Mouse (Mus musculus) midbrain, postnatal 0 days (tissue): ENCODE measurements around the gene Kif26a. TPM values are rescaled to one million over a fixed set of nuclear protein-coding genes. Genes with fewer than 3 reads are reported as not detected.

ENCODE experiments used
- ATAC-seq: fragments of 200-750 bp; cut with Nextera tagmentation; 2 replicates; pipeline ENCODE4 v1.8.0; 2017; ENCODE audit warnings: moderate number of reproducible peaks, mild to moderate bottlenecking, moderate TSS enrichment, moderate library complexity; ENCODE audit not compliant: low FRiP score
- DNase-seq: peaks from one replicate; pipeline ENCODE4 v3.0.0-alpha.2; 2015; ENCODE audit warnings: low spot score
- H3K27ac ChIP-seq: fragments of 300-500 bp; sonication (generic); 2 replicates; pipeline ENCODE4 v1.5.1; 2014; ENCODE audit warnings: low read depth, mild to moderate bottlenecking, low read length, mixed read lengths
- H3K27me3 ChIP-seq: fragments of 300-500 bp; sonication (generic); 2 replicates; pipeline ENCODE4 v1.6.1; 2014; ENCODE audit warnings: low read length, control low read depth, mixed read lengths; ENCODE audit not compliant: insufficient read depth
- H3K36me3 ChIP-seq: fragments of 300-500 bp; sonication (generic); 2 replicates; pipeline ENCODE4 v1.6.1; 2014; ENCODE audit warnings: low read length, control low read depth, mixed read lengths; ENCODE audit not compliant: insufficient read depth
- H3K4me1 ChIP-seq: fragments of 300-500 bp; sonication (generic); 2 replicates; pipeline ENCODE4 v1.6.1; 2014; ENCODE audit warnings: mild to moderate bottlenecking, control low read depth, antibody characterized with exemption, low read length, mixed read lengths; ENCODE audit not compliant: insufficient read depth
- H3K4me2 ChIP-seq: fragments of 300-500 bp; sonication (generic); 2 replicates; pipeline ENCODE4 v1.6.1; 2014; ENCODE audit warnings: low read depth, mild to moderate bottlenecking, low read length, mixed read lengths; ENCODE audit not compliant: poor library complexity, severe bottlenecking
- H3K4me3 ChIP-seq: fragments of 300-500 bp; sonication (generic); 2 replicates; pipeline ENCODE4 v1.5.1; 2014; ENCODE audit warnings: low read depth, mild to moderate bottlenecking, low read length, moderate library complexity
- H3K9ac ChIP-seq: fragments of 300-500 bp; sonication (generic); replicated peaks from 2 replicates; pipeline ENCODE4 v1.6.1; 2014; ENCODE audit warnings: mild to moderate bottlenecking, low read length, moderate library complexity, mixed read lengths; ENCODE audit not compliant: poor library complexity, severe bottlenecking
- H3K9me3 ChIP-seq: fragments of 300-500 bp; sonication (generic); 2 replicates; pipeline ENCODE4 v1.6.1; 2016; ENCODE audit warnings: low read length, control low read depth
- CTCF ChIP-seq: IDR thresholded peaks from 2 replicates; pipeline ENCODE4 v1.5.1; 2016; ENCODE audit warnings: antibody characterized with exemption, mild to moderate bottlenecking
- WGBS: fragments of 180-500 bp; shearing (Covaris S2); extraction: QIAGEN DNeasy Blood & Tissue Kit; methylation state at CpG from one replicate; pipeline ENCODE4 v1.1.7; 2014; 5-methylcytosine and 5-hydroxymethylcytosine counted together
- polyA plus RNA-seq: library from polyadenylated mRNA; unstranded; fragments of >200 nt; fragmentation: Nextera tagmentation; extraction: Ambion mirVana; gene quantifications from 2 replicates; pipeline ENCODE4 v1.2.1, GENCODE M21; 2015
- total RNA-seq: library from RNA; depleted of rRNA; stranded (reverse); fragments of >200 nt; gene quantifications from 2 replicates; pipeline ENCODE4 v1.2.3, GENCODE M21; 2014

Kif26a gene
- total and polyA plus RNA-seq, 2 experiments from 2014 or later: 2.4 to 26.5 TPM

DNA sequence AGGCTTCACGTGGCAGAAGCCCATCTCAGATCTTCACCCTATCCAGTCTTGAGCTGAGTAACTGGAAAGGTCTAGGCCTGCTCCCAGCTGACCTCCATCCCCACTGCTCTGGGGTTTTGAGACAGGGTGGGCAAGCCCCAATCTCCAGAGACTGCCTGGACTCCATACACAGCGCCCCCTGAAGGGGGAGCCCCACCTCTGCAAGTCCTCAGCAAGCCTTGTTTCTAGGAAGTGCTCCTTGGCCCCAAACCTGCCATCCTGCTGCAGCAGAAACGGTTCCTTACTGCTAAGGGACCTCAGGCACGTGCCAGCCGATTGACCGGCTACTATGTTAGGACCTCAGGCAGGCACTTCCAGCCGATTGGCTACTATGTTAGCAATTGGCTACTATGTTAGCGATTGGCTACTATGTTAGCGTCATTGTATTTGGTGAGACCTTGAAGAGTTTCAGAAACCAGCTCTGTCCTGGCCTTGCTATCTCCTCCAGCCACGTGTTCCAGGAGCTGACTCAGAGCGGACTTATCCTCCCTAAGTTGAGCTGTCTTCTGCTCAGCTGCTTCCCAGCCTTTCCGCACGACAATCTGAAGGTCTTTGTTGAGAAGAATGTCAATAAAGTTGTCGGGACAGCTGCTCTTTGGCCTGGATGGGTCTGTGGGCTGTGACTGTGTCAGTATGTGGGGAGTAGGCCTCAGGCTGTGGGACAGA is 18.9 kb upstream of the Kif26a start:
- 59% methylated on average over 14 of the region's 14 CpGs for WGBS
- no peak for ATAC-seq

DNA sequence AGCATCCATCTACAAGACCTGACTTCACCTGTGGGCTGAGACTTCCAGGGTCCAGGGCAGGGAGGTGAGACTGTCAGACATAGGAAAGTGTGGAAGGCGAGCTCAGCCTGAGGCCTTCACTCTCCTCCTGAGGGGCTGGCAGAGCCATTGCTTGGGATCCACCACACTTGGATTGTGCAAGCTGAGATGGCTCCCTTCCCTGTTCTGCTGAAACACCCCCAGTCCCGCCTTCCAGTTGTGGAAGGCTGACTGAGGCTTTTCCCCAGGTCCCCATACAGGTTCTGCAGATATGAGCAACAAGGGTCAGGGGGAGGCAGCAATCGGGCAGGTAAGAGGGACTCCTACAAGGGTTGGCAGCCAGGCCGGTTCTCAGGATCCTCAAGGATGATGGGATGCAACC is 17.5 kb upstream of the Kif26a start:
- Histone ChIP-seq H3K36me3 (no peaks in the 10 kb centered on the region), H3K9me3 (no peaks in the 10 kb centered on the region), H3K27me3 (peaks cover 24% of the 10 kb centered on the region), H3K4me3 (no peak overlapping the region), H3K4me2 (no peak overlapping the region), H3K27ac (no peak overlapping the region), H3K4me1 (no peaks in the 10 kb centered on the region), H3K9ac (no peak overlapping the region)
- ATAC-seq (no peak), DNase-seq (no peak)
- WGBS: 92% methylated on average over 4 of the region's 4 CpGs
- no peak for TF ChIP-seq CTCF

More for the DNA sequence above, 18.9 kb upstream of the Kif26a start:
- no peaks in the 10 kb centered on the region for H3K36me3 ChIP-seq
- no peaks in the 10 kb centered on the region for H3K4me1 ChIP-seq
- no peak overlapping the region for H3K4me2 ChIP-seq
- peak; percentile 13 for TF ChIP-seq CTCF
- no peak for DNase-seq
- peaks cover 18% of the 10 kb centered on the region for H3K27me3 ChIP-seq
- no peak overlapping the region for H3K27ac ChIP-seq
- H3K9me3 ChIP-seq: no peaks in the 10 kb centered on the region
- no peak overlapping the region for H3K9ac ChIP-seq
- no peak overlapping the region for H3K4me3 ChIP-seq

DNA sequence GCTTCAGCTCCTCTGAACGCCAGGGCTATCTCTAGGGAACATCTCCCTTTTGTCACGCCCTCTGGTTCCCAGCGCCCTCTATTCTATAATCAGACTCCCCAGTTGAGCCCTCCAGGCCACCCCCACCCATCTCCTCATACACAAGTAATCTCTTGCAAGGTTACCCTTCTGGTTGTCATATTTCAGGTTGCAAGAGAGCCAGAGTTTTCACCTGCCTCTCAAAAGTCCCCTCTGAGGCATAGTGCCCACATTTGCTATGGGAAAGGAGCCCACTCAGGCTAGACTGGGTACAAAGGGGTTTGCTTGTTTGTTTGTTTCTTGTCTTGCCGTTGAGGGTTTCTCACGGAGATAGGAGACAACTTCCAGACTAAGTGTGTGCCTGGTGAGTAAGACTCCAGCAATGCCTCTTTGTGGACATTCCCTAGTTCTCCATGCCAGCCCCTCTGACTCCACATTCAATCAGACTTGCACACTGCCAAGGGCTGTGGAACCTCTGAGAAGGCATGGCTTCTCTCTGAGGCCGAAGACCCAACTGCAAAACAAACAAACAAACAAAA is 16.6 kb upstream of the Kif26a start:
- DNase-seq (no peak), ATAC-seq (no peak)
- peaks cover 24% of the 10 kb centered on the region for H3K27me3 ChIP-seq
- WGBS: 64% methylated on average over 6 of the region's 6 CpGs
- H3K4me1 ChIP-seq: no peaks in the 10 kb centered on the region
- H3K36me3 ChIP-seq: no peaks in the 10 kb centered on the region
- no peak overlapping the region for H3K4me3 ChIP-seq
- H3K9ac ChIP-seq: no peak overlapping the region
- no peak for TF ChIP-seq CTCF
- no peak overlapping the region for H3K4me2 ChIP-seq
- no peak overlapping the region for H3K27ac ChIP-seq
- H3K9me3 ChIP-seq: no peaks in the 10 kb centered on the region

DNA sequence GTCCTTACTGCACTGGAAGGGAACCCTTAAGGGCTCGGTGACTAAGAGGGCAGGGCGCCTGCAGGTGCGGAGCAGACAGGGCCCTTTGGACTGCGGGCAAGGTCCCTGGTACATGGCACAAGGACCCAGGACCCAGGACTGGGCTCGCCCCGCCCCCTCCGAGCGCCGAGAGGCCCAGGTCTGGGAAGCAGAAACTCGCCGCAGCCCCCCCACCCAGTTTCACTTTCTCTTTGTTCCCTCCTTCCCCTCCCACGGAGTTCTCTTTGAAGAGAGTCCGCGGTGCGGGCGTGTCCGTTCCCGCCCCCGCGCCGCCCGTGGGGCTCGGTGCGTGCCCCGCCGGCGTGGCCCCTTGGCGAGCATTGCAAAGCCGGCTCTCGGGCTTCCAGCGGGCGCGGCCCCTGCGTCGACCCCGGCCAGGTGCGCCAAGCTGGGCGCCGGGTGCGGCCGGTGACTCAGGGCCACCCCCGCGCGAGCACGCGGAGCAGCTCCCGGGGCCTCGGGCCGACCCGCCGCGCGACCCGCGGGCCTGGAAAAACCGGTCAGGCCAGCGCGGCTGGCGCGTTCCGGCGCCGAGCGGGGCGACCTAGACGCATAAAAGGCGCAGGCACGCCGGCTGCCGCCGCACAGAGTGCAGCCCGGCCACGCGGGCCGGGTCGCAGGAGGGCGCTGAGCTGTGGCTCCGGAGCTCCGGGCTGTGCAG is 15.7 kb upstream of the Kif26a start:
- Histone ChIP-seq H3K4me1 (no peaks in the 10 kb centered on the region), H3K9me3 (no peaks in the 10 kb centered on the region), H3K27me3 (peaks cover 24% of the 10 kb centered on the region), H3K4me2 (peak overlapping the region; percentile 99), H3K9ac (peak overlapping the region; percentile 61), H3K36me3 (no peaks in the 10 kb centered on the region), H3K27ac (no peak overlapping the region), H3K4me3 (peak overlapping the region; percentile 51)
- ATAC-seq (peak; percentile 67; the same call in 1 of the 2 replicates), DNase-seq (no peak)
- no peak for TF ChIP-seq CTCF
- WGBS: under 1% methylated on average over 66 of the region's 79 CpGs

DNA sequence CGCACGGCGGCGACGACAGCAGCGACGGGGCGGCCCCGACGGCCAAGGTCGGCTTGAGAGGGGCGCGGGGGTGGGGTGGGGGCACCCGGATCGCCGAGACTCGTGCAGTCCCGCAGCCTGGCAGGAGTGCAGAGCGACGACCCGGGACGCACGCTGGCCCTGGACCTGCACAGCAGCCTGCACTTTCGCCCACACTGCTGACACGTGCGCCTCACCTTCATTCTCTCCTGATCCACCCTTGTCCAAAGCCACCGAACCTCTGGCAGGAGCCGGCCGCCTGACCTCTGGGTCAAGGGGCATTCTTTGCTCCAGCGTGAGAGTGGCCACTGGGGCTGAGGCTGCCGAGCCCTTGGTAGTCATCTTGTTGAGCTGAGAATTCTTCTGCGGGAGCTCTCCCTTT is 15.1 kb upstream of the Kif26a start:
- Histone ChIP-seq H3K27me3 (peaks cover 26% of the 10 kb centered on the region), H3K9me3 (no peaks in the 10 kb centered on the region), H3K4me2 (peak overlapping the region; percentile 99), H3K4me3 (peak overlapping the region; percentile 51), H3K9ac (no peak overlapping the region), H3K36me3 (no peaks in the 10 kb centered on the region), H3K4me1 (no peaks in the 10 kb centered on the region), H3K27ac (no peak overlapping the region)
- TF ChIP-seq CTCF: no peak
- DNase-seq (no peak), ATAC-seq (peak; percentile 20; the same call in 1 of the 2 replicates)
- WGBS: 12% methylated on average over 32 of the region's 32 CpGs

DNA sequence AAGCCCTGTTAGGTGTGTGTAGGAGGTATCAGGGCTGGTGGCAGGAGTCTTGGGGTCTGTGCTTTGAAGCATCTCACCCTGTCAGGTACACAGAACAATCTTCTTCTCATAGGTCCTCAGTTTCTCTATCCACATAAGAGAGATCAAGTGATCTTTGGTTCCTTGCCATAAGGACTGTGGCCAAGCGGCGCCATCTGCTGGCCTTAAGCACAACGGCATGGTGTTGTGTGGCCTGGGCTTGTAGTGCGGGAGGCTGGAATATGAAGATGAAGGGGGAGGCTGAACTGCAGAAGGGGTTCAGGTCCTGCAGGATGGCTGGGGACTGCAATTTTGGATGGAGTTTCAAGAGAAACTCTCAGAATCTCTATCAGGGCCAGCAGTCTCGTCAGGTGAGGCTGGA is 5.8 kb upstream of the Kif26a start:
- H3K27ac ChIP-seq: no peak overlapping the region
- H3K9me3 ChIP-seq: no peaks in the 10 kb centered on the region
- H3K36me3 ChIP-seq: no peaks in the 10 kb centered on the region
- no peak overlapping the region for H3K4me3 ChIP-seq
- H3K27me3 ChIP-seq: peaks cover 14% of the 10 kb centered on the region
- no peak overlapping the region for H3K9ac ChIP-seq
- DNase-seq (peak; percentile 74), ATAC-seq (no peak)
- TF ChIP-seq CTCF: peak; percentile 94
- 10% methylated on average over 5 of the region's 5 CpGs for WGBS
- peaks cover 5% of the 10 kb centered on the region; the same call in 1 of the 2 replicates for H3K4me1 ChIP-seq
- H3K4me2 ChIP-seq: no peak overlapping the region
